Comparison of ENCODE assay signal across 10 mouse cellular contexts in the genomic region with DNA sequence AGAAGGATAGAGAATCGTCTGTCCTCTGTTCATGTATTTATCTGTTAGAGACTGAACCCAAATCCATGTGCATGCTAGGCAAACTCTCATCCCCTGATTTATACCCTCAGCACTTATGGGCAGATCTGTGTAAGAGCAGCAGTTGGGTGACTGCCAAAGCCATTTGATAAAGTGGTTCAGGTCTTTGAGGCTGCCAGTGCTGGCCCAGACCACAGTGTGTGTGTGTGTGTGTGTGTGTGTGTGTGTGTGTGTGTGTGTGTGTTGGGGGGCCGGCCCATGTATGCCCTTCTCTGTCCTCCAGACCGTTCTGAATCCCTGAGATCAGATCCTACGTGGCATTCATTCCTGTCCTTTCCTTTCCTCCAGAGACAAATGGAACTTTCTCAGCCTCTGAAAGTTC. TPM values are rescaled to one million over a fixed set of nuclear protein-coding genes. Genes with fewer than 3 reads are reported as not detected.
DNase-seq lines count a peak whose midpoint lies in the region; ATAC-seq lines count a peak whose summit lies in the region.
"Had no signal": no experiment of that assay in that cellular context is flagged by ENCODE, and none has a peak within 500 bp of the region (broad histone marks: within the 10 kb centered on the region; RNA-seq: fewer than 3 reads in every experiment).

No protein-coding gene starts in this region.

- peaks cover 36% of the 10 kb centered on the region for H3K4me1 ChIP-seq in limb, embryonic 13.5 days
- H3K4me1 ChIP-seq in limb, embryonic 10.5 days = peaks cover 46% of the 10 kb centered on the region
- peaks cover 49% of the 10 kb centered on the region for H3K4me1 ChIP-seq in heart, embryonic 12.5 days (replicated peaks)

- H3K4me2 ChIP-seq in limb, embryonic 13.5 days (replicated peaks) = peak overlapping the region; percentile 3; the same call in 1 of the 2 replicates
- H3K4me2 ChIP-seq in heart, embryonic 12.5 days = peak overlapping the region; percentile 86
- H3K4me2 ChIP-seq: hindbrain, embryonic 12.5 days had no signal

- DNase-seq in adrenal gland, adult 2 months = peak; percentile 62
- DNase-seq in adrenal gland, adult 8-10 months = no peak
- no peak for DNase-seq in limb, embryonic 10.5 days (ENCODE audit: low spot score)
- peak; percentile 63 for DNase-seq in lung, postnatal 36 days
- no peak for DNase-seq in layer of hippocampus, adult 18-20 months (ENCODE audit: low spot score in 2 of 2)
- no peak for DNase-seq in urinary bladder, postnatal 4 days (ENCODE audit: low spot score in 2 of 2)

- no peak for ATAC-seq in limb, embryonic 13.5 days (ENCODE audit: low FRiP score, low read depth)
- ATAC-seq in heart, embryonic 12.5 days (ENCODE audit: insufficient number of reproducible peaks, low FRiP score) = peak; percentile 49

- H3K27me3 ChIP-seq in limb, embryonic 13.5 days = no peaks in the 10 kb centered on the region
- H3K27me3 ChIP-seq in limb, embryonic 10.5 days (ENCODE audit: low read depth, poor library complexity, severe bottlenecking) = peaks cover 14% of the 10 kb centered on the region
- H3K27me3 ChIP-seq in heart, embryonic 12.5 days (replicated peaks) = no peaks in the 10 kb centered on the region

- peaks cover 37% of the 10 kb centered on the region for H3K36me3 ChIP-seq in limb, embryonic 13.5 days
- H3K36me3 ChIP-seq in limb, embryonic 10.5 days = peaks cover 48% of the 10 kb centered on the region
- H3K36me3 ChIP-seq in heart, embryonic 12.5 days = peaks cover 43% of the 10 kb centered on the region

- H3K27ac ChIP-seq in limb, embryonic 13.5 days = no peak overlapping the region
- H3K27ac ChIP-seq in limb, embryonic 10.5 days = no peak overlapping the region
- H3K27ac ChIP-seq in heart, embryonic 12.5 days (ENCODE audit: poor library complexity, severe bottlenecking) = peak overlapping the region; percentile 89
- H3K27ac ChIP-seq: hindbrain, embryonic 12.5 days had no signal

- no peaks in the 10 kb centered on the region for H3K9me3 ChIP-seq in limb, embryonic 13.5 days
- no peaks in the 10 kb centered on the region for H3K9me3 ChIP-seq in limb, embryonic 10.5 days (replicated peaks)
- H3K9me3 ChIP-seq in heart, embryonic 12.5 days (replicated peaks) = no peaks in the 10 kb centered on the region
- H3K9me3 ChIP-seq: hindbrain, embryonic 12.5 days had no signal

- no peak overlapping the region for H3K9ac ChIP-seq in limb, embryonic 13.5 days
- peak overlapping the region; percentile 65 for H3K9ac ChIP-seq in heart, embryonic 12.5 days
- H3K9ac ChIP-seq: hindbrain, embryonic 12.5 days had no signal

- H3K4me3 ChIP-seq in limb, embryonic 13.5 days = no peak overlapping the region
- H3K4me3 ChIP-seq in limb, embryonic 10.5 days = no peak overlapping the region
- H3K4me3 ChIP-seq in heart, embryonic 12.5 days = peak overlapping the region; percentile 25
- H3K4me3 ChIP-seq: hindbrain, embryonic 12.5 days had no signal

- WGBS in limb, embryonic 13.5 days = 73% methylated on average over 4 of the region's 4 CpGs
- 93% methylated on average over 4 of the region's 4 CpGs for WGBS in limb, embryonic 10.5 days
- 30% methylated on average over 4 of the region's 4 CpGs for WGBS in heart, embryonic 12.5 days

RNA-seq across cellular contexts. Expression of a gene that starts 3.1 kb away (rescaled TPM):
- 10 to 100 TPM; 36.5 to 49.5 TPM for total RNA-seq in adrenal gland, adult 2 months (2021)
- polyA plus RNA-seq in adrenal gland, adult 2 months (2012; rRNA removed) = 61.7 and 65.0 TPM in 2 replicates
- 10 to 100 TPM; 40.6 to 88.2 (median 55.8) TPM for total RNA-seq in adrenal gland, adult 8-10 months (2022)
- 8.9 and 10.6 TPM in 2 replicates for polyA plus RNA-seq in limb, embryonic 13.5 days (2015; fragmentation: Nextera tagmentation; extraction: Ambion mirVana)
- 6.8 and 9.7 TPM in 2 replicates for polyA plus RNA-seq in limb, embryonic 10.5 days (2016; fragmentation: Nextera tagmentation; extraction: Ambion mirVana)
- 24.2 and 24.3 TPM in 2 replicates for polyA plus RNA-seq in heart, embryonic 12.5 days (2016; fragmentation: Nextera tagmentation; extraction: Ambion mirVana)
- total RNA-seq in layer of hippocampus, adult 18-20 months (2021) = 10 to 100 TPM; 33.9 to 35.3 TPM

RNA-seq across cellular contexts. Expression of a gene that starts 29.0 kb away (rescaled TPM):
- 100 to 1,000 TPM in 1 of 2 experiments, 10 to 100 TPM in 1; 92.8 to 151 TPM for total RNA-seq in adrenal gland, adult 2 months (2021)
- polyA plus RNA-seq in adrenal gland, adult 2 months (2012; rRNA removed) = 48.1 and 48.3 TPM in 2 replicates
- total RNA-seq in adrenal gland, adult 8-10 months (2022) = 100 to 1,000 TPM; 120 to 161 (median 139) TPM
- polyA plus RNA-seq in limb, embryonic 13.5 days (2015; fragmentation: Nextera tagmentation; extraction: Ambion mirVana) = 293 and 294 TPM in 2 replicates
- 351 and 426 TPM in 2 replicates for polyA plus RNA-seq in limb, embryonic 10.5 days (2016; fragmentation: Nextera tagmentation; extraction: Ambion mirVana)
- polyA plus RNA-seq in heart, embryonic 12.5 days (2016; fragmentation: Nextera tagmentation; extraction: Ambion mirVana) = 265 and 289 TPM in 2 replicates
- total RNA-seq in layer of hippocampus, adult 18-20 months (2021) = 100 to 1,000 TPM; 108 to 109 TPM

RNA-seq across cellular contexts. Expression of a gene that starts 29.3 kb away (rescaled TPM):
- total RNA-seq in adrenal gland, adult 2 months (2021) = 1 to 10 TPM; 5.2 to 9.9 TPM
- polyA plus RNA-seq in adrenal gland, adult 2 months (2012; rRNA removed) = 8.1 and 10.8 TPM in 2 replicates
- 10 to 100 TPM in 2 of 4 experiments, 1 to 10 TPM in 2; 7.0 to 14.8 (median 10.2) TPM for total RNA-seq in adrenal gland, adult 8-10 months (2022)
- 5.6 and 7.5 TPM in 2 replicates for polyA plus RNA-seq in limb, embryonic 13.5 days (2015; fragmentation: Nextera tagmentation; extraction: Ambion mirVana)
- 5.2 and 5.7 TPM in 2 replicates for polyA plus RNA-seq in limb, embryonic 10.5 days (2016; fragmentation: Nextera tagmentation; extraction: Ambion mirVana)
- 6.3 and 6.6 TPM in 2 replicates for polyA plus RNA-seq in heart, embryonic 12.5 days (2016; fragmentation: Nextera tagmentation; extraction: Ambion mirVana)
- total RNA-seq in layer of hippocampus, adult 18-20 months (2021) = 10 to 100 TPM in 1 of 2 experiments, 1 to 10 TPM in 1; 9.2 to 12.4 TPM
- total RNA-seq: megakaryocyte, adult 5-6 weeks had no signal

RNA-seq across cellular contexts. Expression of a gene that starts 36.8 kb away (rescaled TPM):
- 100 to 1,000 TPM; 136 to 160 TPM for total RNA-seq in adrenal gland, adult 2 months (2021)
- 94.1 and 119 TPM in 2 replicates for polyA plus RNA-seq in adrenal gland, adult 2 months (2012; rRNA removed)
- 100 to 1,000 TPM; 136 to 157 (median 140) TPM for total RNA-seq in adrenal gland, adult 8-10 months (2022)
- polyA plus RNA-seq in limb, embryonic 13.5 days (2015; fragmentation: Nextera tagmentation; extraction: Ambion mirVana) = 221 and 229 TPM in 2 replicates
- 278 and 295 TPM in 2 replicates for polyA plus RNA-seq in limb, embryonic 10.5 days (2016; fragmentation: Nextera tagmentation; extraction: Ambion mirVana)
- polyA plus RNA-seq in heart, embryonic 12.5 days (2016; fragmentation: Nextera tagmentation; extraction: Ambion mirVana) = 165 TPM in 2 replicates
- total RNA-seq in layer of hippocampus, adult 18-20 months (2021) = 10 to 100 TPM; 71.5 to 71.8 TPM

RNA-seq across cellular contexts. Expression of a gene that starts 49.1 kb away (rescaled TPM):
- total RNA-seq in adrenal gland, adult 2 months (2021) = 10 to 100 TPM; 20.1 to 27.2 TPM
- polyA plus RNA-seq in adrenal gland, adult 2 months (2012; rRNA removed) = 91.9 and 101 TPM in 2 replicates
- total RNA-seq in adrenal gland, adult 8-10 months (2022) = 10 to 100 TPM; 24.6 to 34.9 (median 28.2) TPM
- polyA plus RNA-seq in limb, embryonic 13.5 days (2015; fragmentation: Nextera tagmentation; extraction: Ambion mirVana) = 51.9 and 52.8 TPM in 2 replicates
- 73.8 and 77.9 TPM in 2 replicates for polyA plus RNA-seq in limb, embryonic 10.5 days (2016; fragmentation: Nextera tagmentation; extraction: Ambion mirVana)
- polyA plus RNA-seq in heart, embryonic 12.5 days (2016; fragmentation: Nextera tagmentation; extraction: Ambion mirVana) = 29.0 and 30.0 TPM in 2 replicates
- 10 to 100 TPM; 18.0 to 22.7 TPM for total RNA-seq in layer of hippocampus, adult 18-20 months (2021)

Comparison
In these comparisons a context has a peak if more than half of its experiments do, and no peak if none do; other contexts are left out.
1. DNase-seq: peak in adrenal gland, adult 2 months (single experiment) and lung, postnatal 36 days (single experiment); none in adrenal gland, adult 8-10 months (single experiment), limb, embryonic 10.5 days (single experiment), layer of hippocampus, adult 18-20 months (0 of 2) and urinary bladder, postnatal 4 days (0 of 2).